Mouse (Mus musculus): Measurements from ENCODE around the gene Lamb3.

DNA sequence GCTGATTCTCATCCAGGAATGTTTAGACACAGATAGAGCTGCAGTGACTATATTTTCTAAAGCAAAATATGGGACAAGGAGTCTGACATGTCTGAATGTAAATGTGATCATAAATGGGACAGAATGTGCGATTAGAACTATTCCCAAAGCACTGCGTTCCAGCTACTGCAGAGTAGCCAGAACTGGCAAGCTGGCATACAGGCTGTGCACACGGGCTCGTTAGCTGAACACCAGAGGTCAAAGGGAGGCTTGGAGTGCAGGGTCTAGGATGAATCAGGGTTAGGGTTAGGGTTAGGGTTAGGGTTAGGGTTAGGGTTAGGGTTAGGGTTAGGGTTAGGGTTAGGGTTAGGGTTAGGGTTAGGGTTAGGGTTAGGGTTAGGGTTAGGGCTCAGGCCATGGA lies 20.0 kb downstream of the Lamb3 start:
- TF ChIP-seq CTCF (IDR thresholded peaks at IDR 0.05; ENCODE audit: low read depth, low read length) (no peak), POLR2AphosphoS5 (IDR thresholded peaks at IDR 0.05; ENCODE audit: insufficient replicate concordance, low read depth, low read length) (no peak)

All from G1E (cell line).